In the genomic region with DNA sequence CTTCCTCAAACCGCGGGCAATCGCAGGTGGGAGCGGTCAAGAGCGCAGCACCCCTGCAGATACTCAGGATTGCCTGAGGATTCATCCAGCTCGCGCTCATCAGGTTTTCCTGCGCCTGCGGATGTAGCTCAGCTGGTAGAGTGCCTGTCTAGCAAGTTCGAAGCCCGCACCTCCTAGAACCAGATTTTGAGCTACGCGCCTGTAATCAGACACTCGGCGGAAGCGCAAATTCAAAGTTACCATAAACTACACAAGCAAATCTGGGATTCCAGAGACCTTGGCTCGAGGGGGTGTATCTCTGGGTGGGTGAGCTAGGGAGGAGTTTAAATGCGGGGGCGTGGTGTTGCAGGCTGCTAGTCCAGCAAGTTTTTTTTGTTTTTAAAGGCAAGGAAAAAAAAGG, we compare ENCODE assay signal across 32 mouse cellular contexts. TPM values are rescaled to one million over a fixed set of nuclear protein-coding genes. Genes with fewer than 3 reads are reported as not detected.
"Had no signal": no experiment of that assay in that cellular context is flagged by ENCODE, and none has a peak within 500 bp of the region (broad histone marks: within the 10 kb centered on the region; RNA-seq: fewer than 3 reads in every experiment).

A gene (minus strand): TSS at position 176 of the 400 bp plus-strand sequence.

- H3K9me3 ChIP-seq: limb, embryonic 10.5 days; limb, embryonic 13.5 days; liver, embryonic 12.5 days; liver, embryonic 15.5 days had no signal

- H3K9ac ChIP-seq: limb, embryonic 13.5 days; liver, embryonic 12.5 days; liver, embryonic 15.5 days had no signal

- ATAC-seq: liver, embryonic 12.5 days had no signal

- H3K4me2 ChIP-seq: limb, embryonic 13.5 days; liver, embryonic 12.5 days; liver, embryonic 15.5 days; midbrain, embryonic 11.5 days had no signal

- H3K4me3 ChIP-seq: layer of hippocampus, adult 2 months; limb, embryonic 10.5 days; limb, embryonic 13.5 days; liver, embryonic 12.5 days; liver, embryonic 15.5 days had no signal

- DNase-seq: kidney, adult 18-20 months; kidney, adult 9 months; kidney, postnatal 25 days; layer of hippocampus, adult 9-11 months; liver; lung, adult 18-20 months; lung, postnatal 14 days; lung, postnatal 4 days; midbrain, embryonic 14.5 days; thymus, adult 2 months; thymus, postnatal 14 days; thymus, postnatal 4 days had no signal

- H3K27ac ChIP-seq: layer of hippocampus, adult 2 months; limb, embryonic 10.5 days; limb, embryonic 13.5 days; liver, embryonic 12.5 days; liver, embryonic 15.5 days; stomach, postnatal 0 days had no signal

- H3K27me3 ChIP-seq: limb, embryonic 13.5 days; liver, embryonic 15.5 days had no signal

- H3K36me3 ChIP-seq: limb, embryonic 10.5 days; limb, embryonic 13.5 days; liver, embryonic 12.5 days; liver, embryonic 15.5 days had no signal

- H3K4me1 ChIP-seq: limb, embryonic 10.5 days; limb, embryonic 13.5 days; liver, embryonic 12.5 days; liver, embryonic 15.5 days had no signal

RNA-seq across cellular contexts. Expression of the gene that starts here (rescaled TPM):
- total RNA-seq: layer of hippocampus, adult 2 months; layer of hippocampus, postnatal 25 days; left cerebral cortex, adult 18-20 months; left cerebral cortex, postnatal 25 days; megakaryocyte progenitor cell, adult 5-6 weeks; megakaryocyte-erythroid progenitor cell, adult 5-6 weeks; midbrain, postnatal 0 days had no signal
- polyA plus RNA-seq: kidney, embryonic 16.5 days; large intestine, adult 2 months; limb, embryonic 10.5 days; limb, embryonic 13.5 days; liver, embryonic 12.5 days; liver, embryonic 15.5 days; lung, embryonic 16.5 days; midbrain, embryonic 11.5 days; midbrain, embryonic 14.5 days; midbrain, postnatal 0 days; neural tube, embryonic 11.5 days; neural tube, embryonic 14.5 days; small intestine, adult 2 months; stomach, embryonic 14.5 days had no signal
